Mouse (Mus musculus): ENCODE data around the gene 4930524B15Rik. TPM values are rescaled to one million over a fixed set of nuclear protein-coding genes. Genes with fewer than 3 reads are reported as not detected.
"Not testable (repeated sequence)": the region's sequence is repeated elsewhere in the genome, so short reads cannot be mapped to it uniquely, and the experiment has no call there.

4930524B15Rik gene
- polyA plus RNA-seq, 1 experiment from 2014 or later, result not detected

DNA sequence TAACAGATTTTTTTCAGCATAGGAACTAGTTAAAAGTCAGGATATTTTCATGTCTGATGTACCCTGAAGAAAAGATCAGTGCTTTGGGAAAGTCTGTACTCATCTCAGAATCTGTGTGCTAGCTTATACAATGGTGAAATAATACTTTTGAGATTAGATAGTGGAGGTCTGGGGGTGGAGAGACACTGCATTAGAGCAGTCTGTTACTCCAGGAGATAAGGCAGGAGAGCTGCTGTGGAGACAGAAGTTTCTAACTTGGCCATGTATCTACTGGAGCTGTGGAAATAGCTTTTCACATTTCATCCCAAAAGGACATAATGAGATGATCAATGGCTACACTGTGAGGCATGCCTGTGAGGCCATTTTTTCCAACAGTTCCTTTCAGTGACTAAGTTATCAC is 17.9 kb downstream of the 4930524B15Rik start:
- Histone ChIP-seq H3K4me2 (no peak overlapping the region), H3K9me3 (ENCODE audit: low read depth, low read length) (peaks cover 5% of the 10 kb centered on the region; the same call in 1 of the 2 replicates), H3K4me3 (ENCODE audit: low read depth, low read length) (no peak overlapping the region), H3K27me3 (ENCODE audit: insufficient read depth, low read length) (no peaks in the 10 kb centered on the region), H3K4me1 (ENCODE audit: insufficient read depth) (no peaks in the 10 kb centered on the region), H3K9ac (no peak overlapping the region), H3K27ac (ENCODE audit: low read depth) (no peak overlapping the region), H3K36me3 (ENCODE audit: insufficient read depth) (no peaks in the 10 kb centered on the region)
- no peak for TF ChIP-seq CTCF (IDR thresholded peaks at IDR 0.05; ENCODE audit: low read depth)
- no peak for ATAC-seq (ENCODE audit: insufficient read depth)
- no peak for DNase-seq

DNA sequence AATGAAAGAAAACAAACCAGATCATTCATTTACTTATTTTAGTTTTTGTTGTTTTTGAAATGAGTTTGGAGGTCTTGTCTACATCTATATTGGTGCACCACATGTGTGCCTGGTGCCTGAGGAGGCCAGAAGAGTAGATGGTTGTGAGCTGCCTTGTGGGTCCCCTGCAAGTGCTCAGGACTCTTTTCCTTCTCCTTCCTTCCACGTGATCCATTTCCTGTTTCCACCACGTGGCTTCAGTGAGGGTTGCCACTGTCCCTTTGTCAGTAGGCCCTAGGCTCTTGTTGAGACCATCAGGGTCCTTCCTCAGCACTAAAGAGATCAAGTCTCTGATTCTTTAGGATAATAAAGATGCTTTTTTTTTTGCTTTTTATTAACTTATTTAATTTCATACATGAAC is 19.4 kb downstream of the 4930524B15Rik start:
- H3K36me3 ChIP-seq (ENCODE audit: insufficient read depth), result no peaks in the 10 kb centered on the region
- ATAC-seq (ENCODE audit: insufficient read depth), result no peak

DNA sequence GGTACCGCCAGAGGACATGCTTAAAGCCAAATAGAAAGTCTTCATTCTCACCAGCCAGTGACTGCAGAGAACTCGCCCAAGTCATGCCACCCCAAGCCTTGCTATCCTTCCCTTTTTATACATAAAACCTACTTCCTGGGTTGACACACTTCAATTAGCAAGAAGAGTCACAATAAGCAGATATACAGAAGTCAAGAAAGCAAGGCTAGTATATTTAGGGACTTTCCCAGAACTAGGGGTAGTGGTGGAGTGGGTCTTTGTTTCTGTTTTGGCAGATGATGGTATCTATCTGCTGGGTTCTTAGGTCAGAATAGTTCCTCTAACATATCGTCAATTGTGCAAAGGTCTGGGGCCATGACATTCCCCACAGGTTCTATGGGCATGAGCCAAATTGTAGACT is 27.1 kb downstream of the 4930524B15Rik start:
- H3K27me3 ChIP-seq (ENCODE audit: insufficient read depth, low read length), result no peaks in the 10 kb centered on the region
- H3K4me2 ChIP-seq, result no peak overlapping the region
- no peaks in the 10 kb centered on the region for H3K36me3 ChIP-seq (ENCODE audit: insufficient read depth)
- no peaks in the 10 kb centered on the region for H3K4me1 ChIP-seq (ENCODE audit: insufficient read depth)
- H3K9ac ChIP-seq, result no peak overlapping the region
- TF ChIP-seq CTCF (IDR thresholded peaks at IDR 0.05; ENCODE audit: low read depth), result no peak
- WGBS, result 89% methylated on average over 3 of the region's 3 CpGs
- H3K4me3 ChIP-seq (ENCODE audit: low read depth, low read length), result no peak overlapping the region
- no peaks in the 10 kb centered on the region for H3K9me3 ChIP-seq (ENCODE audit: low read depth, low read length)
- no peak for DNase-seq
- H3K27ac ChIP-seq (ENCODE audit: low read depth), result no peak overlapping the region
- no peak for ATAC-seq (ENCODE audit: insufficient read depth)

More for the DNA sequence above, 19.4 kb downstream of the 4930524B15Rik start:
- WGBS, result 65% methylated on average over 2 of the region's 2 CpGs
- DNase-seq, result no peak
- Histone ChIP-seq H3K4me1 (ENCODE audit: insufficient read depth) (no peaks in the 10 kb centered on the region), H3K9ac (no peak overlapping the region), H3K4me2 (no peak overlapping the region), H3K27me3 (ENCODE audit: insufficient read depth, low read length) (no peaks in the 10 kb centered on the region), H3K27ac (ENCODE audit: low read depth) (no peak overlapping the region), H3K4me3 (ENCODE audit: low read depth, low read length) (no peak overlapping the region), H3K9me3 (ENCODE audit: low read depth, low read length) (peaks cover 2% of the 10 kb centered on the region; the same call in 1 of the 2 replicates)
- TF ChIP-seq CTCF (IDR thresholded peaks at IDR 0.05; ENCODE audit: low read depth), result no peak

DNA sequence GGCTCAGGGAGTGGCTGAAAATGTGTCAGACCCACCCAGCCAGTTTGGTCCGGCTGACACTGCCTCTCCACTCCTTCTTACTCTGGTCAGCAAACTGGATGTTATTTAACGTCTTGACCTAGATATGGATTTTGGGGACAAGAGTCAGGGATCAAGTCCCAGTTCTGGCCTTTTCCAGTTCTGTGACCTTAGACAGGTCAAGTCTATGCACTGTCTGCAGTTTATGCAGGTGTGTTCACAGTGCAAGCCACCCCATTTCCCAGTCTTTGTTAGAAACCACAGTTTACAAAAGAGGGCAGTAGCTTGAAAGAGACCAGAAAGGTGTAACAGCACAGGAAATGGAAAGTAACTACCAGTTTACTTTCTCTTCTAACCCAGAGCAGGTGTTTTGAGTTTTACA is 34.3 kb downstream of the 4930524B15Rik start:
- no peak overlapping the region for H3K9ac ChIP-seq
- no peaks in the 10 kb centered on the region for H3K36me3 ChIP-seq (ENCODE audit: insufficient read depth)
- no peak overlapping the region for H3K27ac ChIP-seq (ENCODE audit: low read depth)
- no peaks in the 10 kb centered on the region for H3K9me3 ChIP-seq (ENCODE audit: low read depth, low read length)
- peaks cover 6% of the 10 kb centered on the region; the same call in 1 of the 2 replicates for H3K4me1 ChIP-seq (ENCODE audit: insufficient read depth)
- H3K4me3 ChIP-seq (ENCODE audit: low read depth, low read length), result no peak overlapping the region
- H3K27me3 ChIP-seq (ENCODE audit: insufficient read depth, low read length), result no peaks in the 10 kb centered on the region
- DNase-seq (no peak), ATAC-seq (ENCODE audit: insufficient read depth) (no peak)
- no peak overlapping the region for H3K4me2 ChIP-seq
- 23% methylated on average over 2 of the region's 2 CpGs for WGBS
- TF ChIP-seq CTCF (IDR thresholded peaks at IDR 0.05; ENCODE audit: low read depth), result no peak

DNA sequence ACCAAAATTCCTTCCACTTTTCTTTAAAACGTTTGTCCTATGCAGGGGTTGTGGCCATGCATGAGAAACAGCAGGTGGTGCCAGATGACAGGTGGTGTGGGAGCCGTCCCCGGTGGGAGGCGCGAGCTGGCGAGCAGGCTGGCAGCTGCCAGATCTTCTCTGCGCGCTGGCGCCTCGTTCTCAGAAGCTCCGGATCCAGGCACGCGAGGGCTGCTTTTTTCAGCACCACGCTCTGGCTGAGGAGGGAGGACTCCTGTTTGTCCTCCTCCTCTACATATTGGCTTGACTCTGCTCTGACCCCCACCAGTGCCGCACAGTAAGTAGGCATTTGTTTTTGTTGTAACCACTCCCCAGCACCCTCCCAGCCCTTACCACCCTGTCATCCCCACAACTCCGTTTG is 34.9 kb downstream of the 4930524B15Rik start, which contains the start of gene Nsg2:
Gene Nsg2 (plus strand): TSS at position 183 of the 400 bp plus-strand sequence.
- Histone ChIP-seq H3K27ac (ENCODE audit: low read depth) (no peak within 1 kb of the TSS), H3K27me3 (ENCODE audit: insufficient read depth, low read length) (no peaks in the 10 kb centered on the region), H3K9ac (no peak within 1 kb of the TSS), H3K36me3 (ENCODE audit: insufficient read depth) (no peaks in the 10 kb centered on the region), H3K4me3 (ENCODE audit: low read depth, low read length) (peak within 1 kb of the TSS; percentile 11; the same call in 1 of the 2 replicates), H3K4me2 (peak within 1 kb of the TSS; percentile 54), H3K9me3 (ENCODE audit: low read depth, low read length) (no peaks in the 10 kb centered on the region), H3K4me1 (ENCODE audit: insufficient read depth) (peaks cover 6% of the 10 kb centered on the region; the same call in 1 of the 2 replicates)
- WGBS, result under 1% methylated on average over 16 of the region's 16 CpGs
- TF ChIP-seq CTCF (IDR thresholded peaks at IDR 0.05; ENCODE audit: low read depth), result peak; percentile 78
- peak; percentile 84 for DNase-seq
- peak; percentile 82 for ATAC-seq (ENCODE audit: insufficient read depth)

DNA sequence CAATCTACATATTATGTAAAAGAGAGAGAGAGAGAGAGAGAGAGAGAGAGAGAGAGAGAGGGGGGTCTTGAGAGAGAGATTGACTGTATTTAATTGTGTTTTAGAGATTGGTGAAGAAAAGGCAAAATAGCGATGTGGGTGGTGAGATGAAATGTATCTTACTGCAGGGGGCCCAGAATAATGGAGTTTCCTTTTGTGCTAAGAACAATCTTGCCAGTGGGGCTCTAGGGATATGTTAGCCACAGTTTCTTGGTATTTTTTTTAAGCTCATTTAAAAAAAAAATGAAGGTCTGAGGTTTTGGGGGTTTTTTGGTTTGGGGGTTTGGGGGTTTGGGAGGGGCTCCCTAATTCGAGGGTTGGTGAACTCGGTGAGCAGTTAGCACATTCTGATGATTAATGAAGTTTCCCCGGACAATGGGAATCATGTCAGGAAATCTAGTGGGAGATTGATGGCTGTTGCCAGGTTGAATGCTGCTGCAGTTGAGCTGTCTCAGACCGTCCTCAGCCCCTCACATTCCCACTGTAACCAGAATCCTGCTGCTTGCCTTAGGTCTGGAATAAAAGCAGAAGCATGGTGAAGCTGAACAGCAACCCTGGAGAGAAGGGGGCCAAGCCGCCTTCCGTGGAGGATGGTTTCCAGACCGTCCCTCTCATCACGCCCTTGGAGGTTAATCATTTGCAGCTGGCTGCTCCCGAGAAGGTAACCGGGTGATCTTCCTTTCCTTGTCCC is 36.0 kb downstream of the 4930524B15Rik start:
- Histone ChIP-seq H3K4me2 (peak overlapping the region; percentile 18; the same call in 1 of the 2 replicates), H3K27ac (ENCODE audit: low read depth) (no peak overlapping the region), H3K9ac (no peak overlapping the region), H3K27me3 (ENCODE audit: insufficient read depth, low read length) (no peaks in the 10 kb centered on the region), H3K4me1 (ENCODE audit: insufficient read depth) (peaks cover 6% of the 10 kb centered on the region; the same call in 1 of the 2 replicates), H3K36me3 (ENCODE audit: insufficient read depth) (no peaks in the 10 kb centered on the region), H3K9me3 (ENCODE audit: low read depth, low read length) (no peaks in the 10 kb centered on the region), H3K4me3 (ENCODE audit: low read depth, low read length) (no peak overlapping the region)
- WGBS, result 4% methylated on average over 11 of the region's 11 CpGs
- ATAC-seq (ENCODE audit: insufficient read depth) (no peak), DNase-seq (peak; percentile 13)
- TF ChIP-seq CTCF (IDR thresholded peaks at IDR 0.05; ENCODE audit: low read depth), result no peak

DNA sequence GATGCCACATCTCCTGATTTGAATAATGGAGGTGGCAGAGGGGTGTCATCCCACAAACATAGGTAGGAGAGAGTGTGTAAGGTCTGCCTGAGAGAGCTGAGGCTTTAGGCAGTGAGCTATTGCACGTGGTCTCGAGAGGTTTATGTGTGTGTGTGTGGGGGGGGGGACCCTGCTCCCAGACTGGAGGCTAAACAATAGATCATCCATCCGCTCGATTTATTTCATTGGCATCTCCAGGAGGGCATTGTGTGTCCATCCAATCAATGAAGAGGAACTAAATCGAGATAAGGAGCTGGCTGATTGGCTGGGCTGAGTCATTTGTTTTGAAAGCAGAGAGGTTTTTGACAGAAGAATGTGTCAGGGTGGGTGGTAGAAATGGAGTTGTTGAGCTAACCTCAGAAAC is 37.3 kb downstream of the 4930524B15Rik start:
- H3K9me3 ChIP-seq (ENCODE audit: low read depth, low read length), result no peaks in the 10 kb centered on the region
- no peak overlapping the region for H3K27ac ChIP-seq (ENCODE audit: low read depth)
- peaks cover 6% of the 10 kb centered on the region; the same call in 1 of the 2 replicates for H3K4me1 ChIP-seq (ENCODE audit: insufficient read depth)
- H3K4me3 ChIP-seq (ENCODE audit: low read depth, low read length), result no peak overlapping the region
- H3K36me3 ChIP-seq (ENCODE audit: insufficient read depth), result no peaks in the 10 kb centered on the region
- H3K9ac ChIP-seq, result no peak overlapping the region
- 4% methylated on average over 5 of the region's 5 CpGs for WGBS
- DNase-seq (no peak), ATAC-seq (ENCODE audit: insufficient read depth) (no peak)
- H3K27me3 ChIP-seq (ENCODE audit: insufficient read depth, low read length), result no peaks in the 10 kb centered on the region
- TF ChIP-seq CTCF (IDR thresholded peaks at IDR 0.05; ENCODE audit: low read depth), result no peak
- H3K4me2 ChIP-seq, result no peak overlapping the region

DNA sequence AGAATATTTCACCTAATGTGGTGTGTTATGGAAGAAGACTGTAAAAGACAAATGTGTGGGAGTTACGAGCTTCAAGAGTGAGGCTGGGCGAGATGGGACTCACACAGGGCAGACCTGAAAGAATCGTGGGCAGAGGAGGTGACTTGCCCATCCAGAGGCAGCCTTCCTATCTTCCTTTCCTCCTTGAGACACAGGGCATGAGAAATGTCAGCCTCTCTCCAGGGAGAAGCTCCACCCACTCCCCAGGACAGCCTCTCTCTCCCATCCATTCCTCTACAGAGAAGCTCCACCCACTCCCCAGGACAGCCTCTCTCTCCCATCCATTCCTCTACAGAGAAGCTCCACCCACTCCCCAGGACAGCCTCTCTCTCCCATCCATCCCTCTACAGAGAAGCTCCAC is 42.7 kb downstream of the 4930524B15Rik start:
- WGBS, result 86% methylated on average over 3 of the region's 3 CpGs
- H3K4me1 ChIP-seq (ENCODE audit: insufficient read depth); ATAC-seq (ENCODE audit: insufficient read depth); H3K9ac ChIP-seq; H3K4me3 ChIP-seq (ENCODE audit: low read depth, low read length); H3K27ac ChIP-seq (ENCODE audit: low read depth); H3K27me3 ChIP-seq (ENCODE audit: insufficient read depth, low read length); DNase-seq; H3K9me3 ChIP-seq (ENCODE audit: low read depth, low read length); H3K36me3 ChIP-seq (ENCODE audit: insufficient read depth); H3K4me2 ChIP-seq: not testable (repeated sequence)

Measured in lung, embryonic 14.5 days (tissue).